Mouse (Mus musculus) stomach, postnatal 0 days (tissue): Measurements from ENCODE around the gene Synm. TPM values are rescaled to one million over a fixed set of nuclear protein-coding genes. Genes with fewer than 3 reads are reported as not detected.

ENCODE experiments used
- ATAC-seq: fragments of 200-750 bp; cut with Nextera tagmentation; 2 replicates; pipeline ENCODE4 v1.8.0; 2017; ENCODE audit not compliant: low FRiP score, low TSS enrichment
- DNase-seq: peaks from one replicate; pipeline ENCODE4 v3.0.0-alpha.2; 2016; ENCODE audit warnings: low spot score
- H3K27ac ChIP-seq: fragments of 300-500 bp; sonication (generic); replicated peaks from 2 replicates; pipeline ENCODE4 v1.5.1; 2014; ENCODE audit warnings: mild to moderate bottlenecking, control low read depth
- H3K27me3 ChIP-seq: fragments of 300-500 bp; sonication (generic); 2 replicates; pipeline ENCODE4 v1.6.1; 2014; ENCODE audit warnings: low read length; ENCODE audit not compliant: control insufficient read depth, insufficient read depth
- H3K36me3 ChIP-seq: fragments of 300-500 bp; sonication (generic); 2 replicates; pipeline ENCODE4 v1.6.1; 2014; ENCODE audit warnings: low read length, mixed read lengths; ENCODE audit not compliant: control insufficient read depth, insufficient read depth
- H3K4me1 ChIP-seq: fragments of 300-500 bp; sonication (generic); replicated peaks from 2 replicates; pipeline ENCODE4 v1.6.1; 2014; ENCODE audit warnings: antibody characterized with exemption; ENCODE audit not compliant: control insufficient read depth, insufficient read depth
- H3K4me2 ChIP-seq: fragments of 300-500 bp; sonication (generic); replicated peaks from 2 replicates; pipeline ENCODE4 v1.6.1; 2014; ENCODE audit warnings: low read depth, mild to moderate bottlenecking, control low read depth, moderate library complexity
- H3K4me3 ChIP-seq: fragments of 300-500 bp; sonication (generic); 2 replicates; pipeline ENCODE4 v1.5.1; 2014; ENCODE audit warnings: low read depth, low read length, control low read depth
- H3K9ac ChIP-seq: fragments of 300-500 bp; sonication (generic); 2 replicates; pipeline ENCODE4 v1.6.1; 2014; ENCODE audit warnings: mild to moderate bottlenecking, low read length, control low read depth, mixed read lengths
- H3K9me3 ChIP-seq: fragments of 300-500 bp; sonication (generic); 2 replicates; pipeline ENCODE4 v1.6.1; 2016; ENCODE audit warnings: low read length; ENCODE audit not compliant: control insufficient read depth
- CTCF ChIP-seq: IDR thresholded peaks from 2 replicates; pipeline ENCODE4 v1.5.1; 2016; ENCODE audit warnings: antibody characterized with exemption, low read depth, mild to moderate bottlenecking, moderate library complexity
- EP300 ChIP-seq: optimal IDR thresholded peaks from 2 replicates; pipeline ENCODE3; 2016; ENCODE audit warnings: antibody characterized with exemption
- WGBS: fragments of 180-500 bp; shearing (Covaris S2); extraction: QIAGEN DNeasy Blood & Tissue Kit; methylation state at CpG from one replicate; pipeline ENCODE4 v1.1.7; 2014; 5-methylcytosine and 5-hydroxymethylcytosine counted together
- polyA plus RNA-seq: library from polyadenylated mRNA; unstranded; fragments of >200 nt; fragmentation: Nextera tagmentation; extraction: Ambion mirVana; gene quantifications from 2 replicates; pipeline ENCODE4 v1.2.1, GENCODE M21; 2015

The Synm gene
- polyA plus RNA-seq, 1 experiment from 2014 or later = 17.1 TPM

- no peak overlapping the region for H3K4me3 ChIP-seq
- DNase-seq (no peak), ATAC-seq (no peak)
- H3K4me2 ChIP-seq = no peak overlapping the region
- H3K36me3 ChIP-seq = peaks cover 6% of the 10 kb centered on the region
- H3K9ac ChIP-seq = no peak overlapping the region
- TF ChIP-seq EP300 (no peak), CTCF (no peak)
- no peak overlapping the region for H3K27ac ChIP-seq
- WGBS = 91% methylated on average over 4 of the region's 4 CpGs
- H3K4me1 ChIP-seq = no peaks in the 10 kb centered on the region
- no peaks in the 10 kb centered on the region for H3K9me3 ChIP-seq
- H3K27me3 ChIP-seq = no peaks in the 10 kb centered on the region
Observed at GRCm38 (mm10) chr7:67728203-67728602, 31.3 kb downstream of the Synm start.

DNA sequence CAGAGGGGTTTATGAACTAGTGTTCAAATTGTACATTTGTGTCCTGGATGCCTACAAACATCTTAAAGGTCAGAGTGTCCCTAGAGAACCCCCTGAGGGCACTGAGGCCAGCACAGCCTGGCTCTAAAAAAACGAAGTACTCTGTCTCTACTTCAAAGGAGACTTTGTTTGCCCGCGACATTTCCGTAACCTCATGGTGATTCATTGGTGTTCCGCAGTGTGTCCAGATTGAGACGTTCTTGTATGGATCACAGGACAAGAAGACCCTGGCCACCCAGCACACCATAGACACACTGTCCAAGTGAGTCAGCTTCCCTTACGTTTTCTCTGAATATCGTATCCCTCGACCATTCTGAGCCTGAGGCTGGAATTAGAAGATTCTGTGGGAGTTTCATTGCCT is 34.5 kb downstream of the Synm start:
- Histone ChIP-seq H3K27ac (no peak overlapping the region), H3K27me3 (no peaks in the 10 kb centered on the region), H3K9ac (no peak overlapping the region), H3K4me2 (no peak overlapping the region), H3K9me3 (no peaks in the 10 kb centered on the region), H3K4me3 (no peak overlapping the region), H3K36me3 (peaks cover 6% of the 10 kb centered on the region), H3K4me1 (no peaks in the 10 kb centered on the region)
- no peak for ATAC-seq
- no peak for DNase-seq
- 76% methylated on average over 9 of the region's 9 CpGs for WGBS
- TF ChIP-seq EP300 (no peak), CTCF (no peak)

DNA sequence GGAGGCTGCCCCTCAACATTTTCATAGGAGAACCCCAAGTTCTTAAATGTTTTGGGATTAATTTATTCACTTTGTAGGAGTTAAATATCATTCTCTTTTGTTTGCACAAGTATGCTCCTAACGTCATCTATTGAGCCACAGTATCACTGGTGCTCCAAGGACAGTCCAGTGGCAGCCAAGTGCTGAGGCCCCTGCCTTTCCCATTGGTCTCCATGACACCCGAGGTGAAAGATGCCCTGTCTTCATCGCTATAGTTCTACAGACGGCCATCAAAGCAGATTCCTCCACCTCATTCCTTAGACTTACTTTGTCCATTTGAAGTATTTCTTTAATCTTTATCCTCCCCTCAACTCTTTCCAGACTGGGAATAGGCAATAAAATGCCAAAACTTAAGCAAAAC is 35.0 kb downstream of the Synm start:
- H3K4me3 ChIP-seq = no peak overlapping the region
- no peaks in the 10 kb centered on the region for H3K4me1 ChIP-seq
- no peaks in the 10 kb centered on the region for H3K27me3 ChIP-seq
- no peaks in the 10 kb centered on the region for H3K9me3 ChIP-seq
- no peak for TF ChIP-seq CTCF
- TF ChIP-seq EP300 = no peak
- DNase-seq (no peak), ATAC-seq (no peak)
- WGBS = 71% methylated on average over 4 of the region's 4 CpGs
- no peak overlapping the region for H3K27ac ChIP-seq
- H3K4me2 ChIP-seq = no peak overlapping the region
- H3K9ac ChIP-seq = no peak overlapping the region
- H3K36me3 ChIP-seq = peaks cover 8% of the 10 kb centered on the region

DNA sequence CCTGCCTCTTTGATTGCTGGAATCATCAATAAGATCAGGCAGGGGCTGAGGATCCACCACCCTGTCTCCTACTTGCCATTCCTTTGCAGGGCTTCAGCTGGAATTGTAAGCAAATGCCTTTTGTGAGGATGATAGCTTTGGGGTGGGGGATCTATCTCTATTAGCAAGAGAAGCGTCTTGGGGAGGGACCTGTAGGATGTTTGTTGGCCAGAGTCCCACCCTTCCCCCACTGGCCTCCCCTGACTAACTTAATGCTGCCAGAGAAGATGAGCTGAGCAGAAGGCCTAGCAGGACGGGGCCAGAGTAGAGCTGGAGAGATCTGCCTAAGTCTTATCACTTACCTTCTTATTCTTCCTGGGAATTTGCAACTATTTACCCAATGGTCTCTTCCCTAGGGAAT is 37.4 kb downstream of the Synm start:
- no peak for ATAC-seq
- Histone ChIP-seq H3K9ac (no peak overlapping the region), H3K9me3 (no peaks in the 10 kb centered on the region), H3K4me2 (no peak overlapping the region), H3K27me3 (no peaks in the 10 kb centered on the region), H3K4me3 (no peak overlapping the region), H3K4me1 (no peaks in the 10 kb centered on the region), H3K36me3 (peaks cover 4% of the 10 kb centered on the region; the same call in 1 of the 2 replicates), H3K27ac (no peak overlapping the region)
- no peak for TF ChIP-seq EP300
- TF ChIP-seq CTCF = no peak
- 45% methylated on average over 2 of the region's 2 CpGs for WGBS
- DNase-seq = no peak

- H3K9ac ChIP-seq = no peak overlapping the region
- H3K9me3 ChIP-seq = no peaks in the 10 kb centered on the region
- no peaks in the 10 kb centered on the region for H3K27me3 ChIP-seq
- H3K4me1 ChIP-seq = no peaks in the 10 kb centered on the region
- WGBS = 52% methylated on average over 8 of the region's 8 CpGs
- H3K36me3 ChIP-seq = 0 out of 2 replicates have a peak, but pooled peaks cover 2% of the 10 kb centered on the region
- ATAC-seq = no peak
- H3K4me3 ChIP-seq = no peak overlapping the region
- H3K4me2 ChIP-seq = no peak overlapping the region
- TF ChIP-seq EP300 (no peak), CTCF (no peak)
- DNase-seq = no peak
- no peak overlapping the region for H3K27ac ChIP-seq
Observed at GRCm38 (mm10) chr7:67718804-67719203, 40.7 kb downstream of the Synm start.

- H3K4me1 ChIP-seq = no peaks in the 10 kb centered on the region
- no peak overlapping the region for H3K27ac ChIP-seq
- no peak for ATAC-seq
- H3K4me3 ChIP-seq = no peak overlapping the region
- WGBS = 78% methylated on average over 3 of the region's 3 CpGs
- H3K27me3 ChIP-seq = no peaks in the 10 kb centered on the region
- H3K9me3 ChIP-seq = no peaks in the 10 kb centered on the region
- H3K36me3 ChIP-seq = peaks cover 6% of the 10 kb centered on the region; the same call in 1 of the 2 replicates
- DNase-seq = no peak
- TF ChIP-seq CTCF (no peak), EP300 (no peak)
- no peak overlapping the region for H3K9ac ChIP-seq
- H3K4me2 ChIP-seq = no peak overlapping the region
Observed at GRCm38 (mm10) chr7:67717520-67717919, 42.0 kb downstream of the Synm start.
